Mouse (Mus musculus) gastrocnemius, postnatal 10 days (tissue): ENCODE results near the gene Rps28. TPM values are rescaled to one million over a fixed set of nuclear protein-coding genes. Genes with fewer than 3 reads are reported as not detected.
"Not testable (repeated sequence)": the region's sequence is repeated elsewhere in the genome, so short reads cannot be mapped to it uniquely, and the experiment has no call there.

Experiments used
- DNase-seq: peaks from one replicate; pipeline ENCODE4 v3.0.0; 2021; ENCODE audit warnings: mixed read lengths
- long read RNA-seq, 2 experiments: library from polyadenylated mRNA; stranded (forward); transcript quantifications; one replicate each; pipeline ENCODE4 v2.0.0; 2021
- total RNA-seq, 2 experiments: library from RNA; stranded (reverse); gene quantifications; 2 replicates each; pipeline ENCODE4 v1.2.3; 2021

The Rps28 gene
- 1,000 to 10,000 TPM; 1,176 to 1,238 TPM for total RNA-seq
- long read RNA-seq, experiment 1, transcript Rps28-205 (4 exons, 382 nt) = major isoform, 146 of 203 reads
- long read RNA-seq, experiment 1, transcript Rps28-201 (4 exons, 392 nt) = minor isoform, 56 of 203 reads
- long read RNA-seq, experiment 1, partial matches to known transcripts = 0 of 203 reads
- long read RNA-seq, experiment 1, other reads (novel, unspliced or antisense) = 0 of 203 reads
- long read RNA-seq, experiment 2, transcript Rps28-205 (4 exons, 382 nt) = major isoform, 114 of 158 reads
- long read RNA-seq, experiment 2, transcript Rps28-201 (4 exons, 392 nt) = minor isoform, 41 of 158 reads
- long read RNA-seq, experiment 2, partial matches to known transcripts = 3 of 158 reads
- long read RNA-seq, experiment 2, other reads (novel, unspliced or antisense) = 0 of 158 reads

- DNase-seq = peak; percentile 96
These were observed at the start of gene Rps28, which contains the start of gene Ndufa7 for GRCm38 (mm10) chr17:33824084-33824996. Rps28 (minus strand) TSS chr17:33824562. Ndufa7 (plus strand) TSS chr17:33824572.

- not testable (repeated sequence) for DNase-seq
These were observed 49.2 kb upstream of the Rps28 start, which contains the start of gene Gm7029 for GRCm38 (mm10) chr17:33873537-33873936. Gm7029 (plus strand) TSS chr17:33873837.

GRCm38 (mm10) chr17:33865330-33866030 is 41.1 kb upstream of the Rps28 start:
- DNase-seq = peak; percentile 40

- DNase-seq = no peak
These were observed 33.5 kb upstream of the Rps28 start for GRCm38 (mm10) chr17:33857816-33858215.

- DNase-seq = no peak
These were observed 27.0 kb upstream of the Rps28 start for GRCm38 (mm10) chr17:33851331-33851730.

GRCm38 (mm10) chr17:33848139-33848538 is 23.8 kb upstream of the Rps28 start:
- no peak for DNase-seq

GRCm38 (mm10) chr17:33844196-33844595 is 19.8 kb upstream of the Rps28 start:
- no peak for DNase-seq

- peak; percentile 90 for DNase-seq
These were observed 18.8 kb upstream of the Rps28 start, which contains the start of gene Cd320 for GRCm38 (mm10) chr17:33842966-33843795. Cd320 (plus strand) TSS chr17:33843091.

GRCm38 (mm10) chr17:33829561-33829960 is 5.2 kb upstream of the Rps28 start:
- DNase-seq = no peak

- no peak for DNase-seq
These were observed 4.5 kb upstream of the Rps28 start for GRCm38 (mm10) chr17:33828892-33829291.

GRCm38 (mm10) chr17:33826850-33827249 is 2.5 kb upstream of the Rps28 start:
- peak; percentile 68 for DNase-seq

- DNase-seq = no peak
These were observed 1.1 kb upstream of the Rps28 start for GRCm38 (mm10) chr17:33825462-33825861.

- DNase-seq = not testable (repeated sequence)
These were observed 602 bp upstream of the Rps28 start for GRCm38 (mm10) chr17:33824997-33825330.

- DNase-seq = not testable (repeated sequence)
These were observed 1.2 kb downstream of the Rps28 start for GRCm38 (mm10) chr17:33823171-33823570.

- no peak for DNase-seq
These were observed 1.9 kb downstream of the Rps28 start for GRCm38 (mm10) chr17:33822436-33822959.

GRCm38 (mm10) chr17:33817969-33818643 is 6.3 kb downstream of the Rps28 start:
- no peak for DNase-seq

GRCm38 (mm10) chr17:33817184-33817968 is 7.0 kb downstream of the Rps28 start:
- DNase-seq = peak; percentile 86

- no peak for DNase-seq
These were observed 7.8 kb downstream of the Rps28 start for GRCm38 (mm10) chr17:33816612-33817011.

GRCm38 (mm10) chr17:33815399-33815798 is 9.0 kb downstream of the Rps28 start:
- DNase-seq = no peak

- DNase-seq = no peak
These were observed 11.4 kb downstream of the Rps28 start for GRCm38 (mm10) chr17:33812990-33813389.
